Mouse (Mus musculus): ENCODE measurements around the gene Dgkg.

Dgkg gene

DNA sequence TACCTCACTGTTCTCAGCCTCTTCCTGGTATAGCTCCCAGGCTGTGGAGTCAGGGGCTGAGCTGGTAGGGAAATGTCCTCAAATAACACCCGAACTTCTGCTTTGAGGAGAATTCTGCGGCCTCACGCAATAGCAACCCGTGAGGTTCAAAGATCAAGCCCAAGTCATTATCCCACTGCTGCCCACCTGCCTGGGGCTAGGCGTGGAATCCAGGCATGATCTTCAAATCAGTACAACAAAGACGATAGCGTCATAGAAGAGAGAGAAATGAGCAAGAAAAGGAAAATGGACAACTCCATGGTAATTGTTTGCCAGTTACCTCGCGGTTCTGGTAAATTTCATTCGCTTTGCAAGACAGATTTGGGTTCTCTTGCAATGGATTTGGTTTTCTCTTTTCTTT, 109.3 kb downstream of the Dgkg start:
- no peak for DNase-seq (ENCODE audit: low spot score in 2 of 2)

DNA sequence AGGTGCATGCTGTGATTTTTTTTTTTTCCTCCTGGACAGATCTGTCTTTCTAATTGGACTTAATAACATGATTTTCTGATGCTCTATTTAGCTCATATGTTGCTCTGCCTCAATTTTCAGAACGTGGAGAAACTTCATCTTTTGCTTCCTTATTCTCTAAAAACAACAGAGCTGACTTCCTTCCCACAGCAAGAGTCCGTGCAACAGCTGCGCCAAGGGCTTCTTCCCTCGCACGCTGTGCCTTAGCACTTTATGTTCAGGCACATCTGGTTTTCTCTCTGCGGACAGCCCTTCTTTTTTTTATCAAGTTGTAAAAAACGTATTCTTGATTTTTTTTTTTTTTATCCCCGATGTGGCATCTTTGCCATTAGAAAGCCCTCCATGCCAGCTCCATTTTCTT, 111.2 kb downstream of the Dgkg start:
- DNase-seq (ENCODE audit: low spot score in 2 of 2) = no peak

DNA sequence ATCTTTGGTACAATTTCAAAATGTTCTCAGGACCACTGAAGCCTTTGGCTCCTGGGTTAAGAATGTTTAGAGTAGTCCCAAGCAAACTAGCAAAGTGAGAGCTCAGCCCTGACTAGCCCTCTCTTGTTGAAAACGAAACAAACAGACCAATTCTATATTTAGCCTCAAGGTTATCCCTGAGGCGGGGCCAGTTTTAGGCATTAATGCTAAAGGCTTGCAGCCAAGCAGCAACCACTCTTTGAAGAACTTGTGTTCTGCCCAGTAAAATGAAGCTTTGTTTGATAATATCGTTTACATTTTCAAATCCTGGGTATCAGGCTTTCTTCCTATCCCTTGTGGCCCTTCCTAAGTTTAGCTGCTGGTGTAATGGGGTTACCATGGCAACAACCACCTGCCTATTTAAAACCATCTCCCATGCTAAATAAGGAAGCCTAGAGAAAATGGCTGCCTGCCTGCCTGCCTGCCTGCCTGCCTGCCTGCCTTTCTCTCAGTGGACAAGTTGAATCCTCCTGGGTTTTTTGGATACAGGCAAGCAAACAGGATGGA, 111.9 kb downstream of the Dgkg start:
- DNase-seq (ENCODE audit: low spot score in 2 of 2) = peak in 1 of 2 experiments; percentile 10

DNA sequence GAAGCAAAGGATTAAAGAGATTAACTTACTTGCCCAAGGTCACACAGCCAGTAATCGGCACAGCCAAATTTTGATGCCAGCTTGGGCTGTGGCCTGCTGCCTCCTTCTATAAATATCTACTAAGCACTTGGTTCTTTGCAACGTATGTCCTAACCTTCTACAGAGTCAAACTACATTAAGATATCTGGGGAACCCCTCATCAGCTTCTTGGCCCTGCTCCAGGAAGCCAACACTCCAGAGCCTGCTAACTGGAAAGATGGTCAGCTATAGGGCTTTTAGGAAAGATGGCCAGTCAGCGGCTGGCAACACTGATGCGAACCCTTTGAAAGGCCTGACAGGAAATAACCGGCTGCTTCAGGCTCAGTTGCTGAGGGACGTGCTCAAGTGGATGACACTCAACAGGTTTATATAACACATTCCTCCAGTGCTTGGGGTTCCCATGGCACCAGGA, 114.3 kb downstream of the Dgkg start:
- DNase-seq (ENCODE audit: low spot score in 2 of 2) = no peak

DNA sequence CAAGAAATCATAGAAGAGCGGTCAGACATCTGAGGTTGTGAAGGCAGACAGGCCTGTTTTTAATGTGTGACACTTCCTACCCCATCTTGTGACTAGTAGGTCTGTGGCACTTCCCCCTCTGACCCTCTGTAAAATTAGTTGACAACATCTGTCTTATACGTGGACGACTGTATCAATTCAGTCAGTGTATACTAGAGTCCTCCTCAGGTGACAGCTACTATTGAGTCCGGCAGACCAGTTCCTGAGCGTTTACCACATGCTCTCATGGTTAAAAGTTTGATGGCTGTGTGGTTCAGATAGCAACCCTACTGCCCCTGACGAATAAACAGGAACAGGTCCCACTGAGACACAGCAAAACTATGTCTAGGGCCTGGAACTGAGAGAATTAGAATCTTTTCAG, 117.7 kb downstream of the Dgkg start:
- DNase-seq (ENCODE audit: low spot score in 2 of 2) = no peak

DNA sequence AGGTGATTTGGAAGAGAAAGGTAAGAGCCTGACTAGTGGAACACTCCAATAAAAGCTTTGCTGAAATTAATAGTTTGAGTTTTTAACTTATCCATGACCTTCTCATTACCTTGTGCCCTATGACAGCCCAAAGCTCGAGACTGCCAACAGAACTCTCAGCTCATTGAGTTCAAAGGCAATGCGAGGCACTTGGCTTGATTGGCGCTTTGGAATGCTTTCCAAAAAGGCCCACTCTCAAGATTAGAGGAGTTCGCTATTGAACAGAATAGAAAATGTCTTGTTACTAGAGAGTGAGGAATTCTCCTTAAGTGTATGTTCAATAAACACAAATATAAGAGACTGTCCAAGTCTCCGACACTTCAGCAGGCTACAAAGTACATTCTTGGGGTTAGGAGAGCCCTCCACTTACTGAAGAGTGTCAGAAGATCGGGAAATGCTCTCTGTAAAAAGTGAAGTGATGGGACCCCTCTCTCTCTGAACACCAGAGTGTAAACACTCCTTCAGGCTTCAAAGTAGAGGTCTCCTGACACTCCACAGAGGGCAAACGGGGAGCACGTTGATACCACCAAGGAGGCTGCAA, 120.3 kb downstream of the Dgkg start:
- DNase-seq (ENCODE audit: low spot score in 2 of 2) = no peak

DNA sequence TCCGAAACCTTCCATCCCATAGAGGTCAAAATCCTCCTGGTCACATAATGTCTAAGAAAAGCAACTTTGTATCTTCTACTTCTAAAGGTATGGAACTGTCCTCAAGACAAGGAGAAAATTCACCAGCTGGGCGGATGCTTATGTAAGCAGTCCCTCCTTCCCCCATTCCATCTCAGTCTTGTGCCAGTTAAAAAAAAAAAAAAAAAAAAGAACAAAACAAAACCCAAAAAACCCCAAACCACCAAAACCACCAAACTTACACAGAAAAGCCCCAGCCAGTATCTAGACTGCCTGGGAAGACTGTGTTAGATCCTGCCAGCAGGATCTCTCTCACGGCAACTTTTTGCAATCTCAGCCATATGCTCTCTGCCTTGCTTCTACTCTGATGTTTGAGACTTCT, 123.9 kb downstream of the Dgkg start:
- DNase-seq (ENCODE audit: low spot score in 2 of 2) = no peak

DNA sequence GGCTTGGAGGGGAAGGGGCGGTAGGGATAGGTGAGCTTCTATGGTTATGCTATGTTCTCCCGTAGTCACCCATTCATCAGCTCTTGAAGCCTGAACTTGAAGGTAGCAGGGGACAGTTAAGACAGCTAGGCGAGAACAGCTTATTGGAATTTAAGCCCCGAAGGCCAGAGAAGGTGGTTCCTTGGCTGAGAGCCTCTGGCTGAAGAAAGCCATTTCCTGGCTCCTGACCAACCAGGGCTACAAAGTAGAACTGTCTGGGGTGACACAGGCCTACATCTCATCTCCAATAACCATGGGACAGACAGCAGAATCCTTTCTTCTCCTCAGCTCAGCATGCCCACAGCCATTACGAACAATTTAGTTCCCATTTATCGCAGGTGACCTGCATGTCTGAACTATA, 125.2 kb downstream of the Dgkg start:
- no peak for DNase-seq (ENCODE audit: low spot score in 2 of 2)

DNA sequence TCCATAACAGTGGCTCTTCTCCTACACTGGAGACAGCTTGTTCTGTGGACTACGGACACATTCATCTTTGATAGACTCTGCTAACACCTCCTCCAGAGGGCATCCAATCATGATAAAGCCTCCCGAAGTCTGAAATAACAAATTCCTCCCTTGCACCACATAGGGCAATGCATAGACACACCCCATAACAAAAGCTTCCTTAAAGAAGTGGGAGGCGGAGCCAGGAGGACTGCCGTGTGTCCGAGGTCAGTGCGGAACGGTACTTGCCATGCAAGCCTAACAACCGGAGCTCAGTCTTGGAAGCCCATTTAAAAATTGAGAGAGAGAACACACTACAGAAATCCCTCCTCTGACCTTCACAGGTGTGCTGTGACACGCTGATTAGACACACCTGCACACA, 126.0 kb downstream of the Dgkg start:
- no peak for DNase-seq (ENCODE audit: low spot score in 2 of 2)

DNA sequence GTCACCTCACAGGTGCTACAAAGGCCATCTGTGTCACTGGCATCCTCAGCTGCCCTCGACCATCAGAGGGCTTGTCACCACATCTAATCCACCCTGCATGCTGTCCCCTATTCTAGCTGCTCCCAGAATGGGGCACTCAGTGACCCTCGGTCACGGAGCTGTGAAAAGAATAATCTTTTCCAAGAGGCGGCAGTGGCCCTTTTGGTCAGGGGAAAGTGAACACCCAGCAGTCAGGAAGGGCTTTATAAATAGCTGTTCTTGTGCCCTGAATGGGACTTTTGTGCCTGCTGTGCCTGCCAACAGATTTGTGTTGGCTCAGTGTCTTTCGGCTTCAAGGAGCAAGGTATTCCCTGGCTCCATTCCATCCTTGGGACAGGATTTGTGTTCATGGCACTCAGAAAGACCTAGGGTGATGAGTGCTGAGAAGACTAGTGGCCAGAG, 129.5 kb downstream of the Dgkg start:
- no peak for DNase-seq (ENCODE audit: low spot score in 2 of 2)

DNA sequence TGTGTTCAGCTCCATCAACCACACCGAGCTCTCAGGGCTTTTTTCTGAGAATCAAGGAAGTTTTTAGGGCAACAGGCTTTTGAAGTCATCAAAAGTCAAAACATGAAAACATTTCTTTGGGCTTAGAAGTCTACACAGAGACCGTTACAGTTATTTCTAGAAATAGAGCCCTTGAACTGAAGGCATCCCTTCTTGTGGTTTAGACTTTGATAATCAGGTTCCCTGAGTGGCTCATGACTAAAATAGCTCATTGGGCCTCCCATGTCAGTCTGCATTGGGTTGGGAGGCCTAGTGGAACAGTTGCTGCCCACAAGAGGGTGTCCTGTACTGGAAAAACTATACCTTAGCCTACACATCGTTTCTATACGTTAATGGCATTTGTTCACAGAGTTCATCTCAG, 130.6 kb downstream of the Dgkg start:
- DNase-seq (ENCODE audit: low spot score in 2 of 2) = no peak

DNA sequence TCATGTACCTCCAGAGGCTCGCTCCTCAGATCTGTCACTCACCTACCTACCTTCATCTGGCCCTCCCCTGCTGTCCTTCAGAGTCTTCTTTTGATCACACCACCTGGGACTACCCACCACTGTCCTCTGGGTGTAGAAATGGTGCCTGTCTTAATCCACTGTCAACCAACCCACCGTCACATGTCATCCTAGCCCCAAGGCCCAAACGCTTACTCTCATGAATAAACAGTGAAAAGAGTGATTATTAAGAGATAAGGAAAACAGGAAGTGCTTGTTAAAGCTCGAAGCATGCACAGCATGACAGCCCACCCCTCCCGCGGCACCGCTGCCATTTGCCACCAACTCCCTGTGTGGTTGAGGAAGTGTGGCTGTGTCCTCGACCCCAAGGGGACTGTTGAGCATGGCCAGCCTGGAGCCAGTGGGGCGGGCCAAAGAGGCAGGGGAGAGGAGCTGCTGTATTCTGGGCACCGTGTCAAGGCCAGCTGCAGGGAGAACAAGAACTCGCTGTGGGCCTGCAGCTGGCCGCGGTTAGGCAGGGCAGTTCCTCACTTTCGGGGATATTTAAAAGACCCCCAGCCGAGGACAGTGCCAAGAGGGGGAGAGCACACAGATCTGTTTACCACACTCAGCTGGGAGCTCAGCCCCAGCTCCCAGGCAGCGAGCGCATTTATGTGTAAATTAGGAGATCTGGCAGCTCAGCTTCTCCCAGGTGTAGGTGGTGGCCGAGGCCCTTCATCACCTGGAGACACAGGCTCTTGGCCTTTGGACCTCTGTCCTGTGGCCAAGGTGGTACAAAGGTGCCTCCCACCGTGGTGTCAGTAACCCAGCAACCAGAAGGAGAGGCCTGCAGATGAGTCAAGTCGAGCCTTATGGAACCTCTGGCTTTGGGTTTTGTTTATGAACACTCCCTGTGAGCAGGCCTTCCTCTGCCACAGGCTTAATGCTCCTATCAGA, 139.3 kb downstream of the Dgkg start:
- peak; percentile 20 to 30 for DNase-seq (ENCODE audit: low spot score in 2 of 2)

DNA sequence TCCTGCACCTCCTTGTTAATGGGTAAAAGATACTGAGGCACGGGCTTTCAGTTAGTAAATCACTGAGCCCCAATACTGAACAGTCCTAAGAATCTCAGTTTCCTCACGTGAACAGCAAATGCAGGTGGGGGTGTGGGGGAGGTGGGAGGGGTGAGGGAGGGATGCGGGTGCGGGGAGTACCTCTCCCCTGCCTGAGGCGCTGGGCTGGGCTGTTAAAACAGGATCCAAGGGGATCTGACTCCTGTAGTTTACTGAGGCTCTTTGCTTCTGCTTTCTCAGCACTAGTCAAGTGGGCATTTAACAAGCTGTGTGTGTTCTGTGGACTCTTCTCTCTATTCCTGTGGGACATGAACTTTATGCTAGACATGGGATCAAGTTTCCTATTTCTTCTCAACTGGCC, 141.5 kb downstream of the Dgkg start:
- DNase-seq (ENCODE audit: low spot score in 2 of 2) = no peak

DNA sequence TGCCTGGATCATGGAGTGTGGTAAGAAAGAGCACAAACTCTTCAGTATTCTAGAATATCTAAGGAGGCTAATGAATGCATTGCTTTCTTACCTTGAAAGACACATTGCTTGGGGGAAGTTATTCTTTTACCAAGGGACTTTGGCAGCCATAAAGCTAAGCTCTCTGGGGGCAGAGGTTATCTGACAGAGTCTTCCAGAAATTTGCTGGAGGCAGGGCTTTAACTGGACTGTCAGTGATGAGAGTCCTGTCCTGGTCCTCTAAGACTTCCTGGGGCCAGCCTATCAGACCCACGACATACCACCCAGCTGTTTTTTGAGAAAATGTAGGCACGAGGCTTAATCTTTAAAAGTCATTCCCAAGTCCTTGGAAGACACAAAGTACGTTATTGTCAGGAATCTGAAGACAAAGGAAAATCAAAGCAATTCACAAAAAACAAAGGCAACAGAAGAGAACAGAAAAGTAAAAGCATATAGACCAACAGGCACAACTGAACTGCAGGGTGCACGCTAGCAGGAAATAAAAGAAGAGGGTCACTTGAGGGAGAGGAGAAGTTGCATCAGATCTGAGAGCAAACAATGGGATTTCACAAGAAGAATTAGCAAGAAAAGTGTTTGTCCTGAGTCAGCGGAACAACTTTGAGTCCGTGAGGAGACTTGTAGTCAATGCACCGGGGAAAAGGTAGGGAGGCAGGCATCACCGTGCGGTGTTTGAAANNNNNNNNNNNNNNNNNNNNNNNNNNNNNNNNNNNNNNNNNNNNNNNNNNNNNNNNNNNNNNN, 146.0 kb downstream of the Dgkg start:
- no peak for DNase-seq (ENCODE audit: low spot score in 2 of 2)

DNA sequence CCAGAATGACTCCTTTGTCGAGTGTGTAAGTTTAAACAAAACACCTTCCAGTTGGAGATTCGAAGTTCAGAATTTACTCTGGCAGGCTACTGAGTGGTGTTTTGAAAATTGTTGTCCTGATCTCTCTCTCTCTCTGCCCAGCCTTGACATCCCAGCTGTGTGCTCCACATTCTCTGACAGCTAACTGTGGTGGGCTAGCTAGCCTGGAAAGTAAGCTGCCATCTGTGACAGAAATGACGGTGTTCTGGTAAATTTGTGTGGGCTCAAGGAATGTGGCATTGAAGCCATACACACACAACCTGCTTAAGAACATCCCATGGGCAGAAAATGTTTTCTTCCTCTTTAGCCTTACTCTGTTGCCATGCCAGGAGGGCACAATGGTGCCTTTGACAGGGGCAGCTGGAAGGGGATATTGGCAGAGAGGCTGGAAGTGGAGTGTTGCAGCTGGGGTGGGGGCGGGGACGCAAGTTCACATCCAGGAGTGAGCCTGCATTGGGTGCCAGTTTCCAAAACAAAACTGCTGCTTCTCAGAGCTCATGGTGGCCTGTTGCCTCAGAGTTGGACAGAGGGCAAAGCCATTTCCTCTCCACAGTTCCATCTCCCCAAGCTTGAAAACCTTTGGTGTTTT, 148.0 kb downstream of the Dgkg start:
- DNase-seq (ENCODE audit: low spot score in 2 of 2) = no peak

DNA sequence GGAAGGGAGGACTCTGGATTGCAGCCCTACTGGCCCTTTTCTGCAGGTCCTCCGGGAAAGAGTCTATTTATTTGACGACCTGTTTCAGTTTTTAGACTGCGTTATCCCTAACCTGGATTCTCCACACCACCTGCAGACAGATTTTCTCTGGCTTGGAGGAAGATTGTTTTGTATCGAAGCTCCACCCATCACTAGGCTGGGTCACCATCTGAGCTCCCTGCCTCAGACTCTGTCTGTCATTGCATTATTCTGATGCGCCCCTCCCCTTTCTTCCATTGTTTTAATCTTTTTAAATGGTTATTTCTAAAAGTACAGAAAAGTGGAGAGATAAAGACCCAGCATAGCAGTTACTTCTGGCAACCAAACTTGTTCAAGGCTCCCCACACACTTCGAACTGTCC, 151.4 kb downstream of the Dgkg start:
- DNase-seq (ENCODE audit: low spot score in 2 of 2) = no peak

DNA sequence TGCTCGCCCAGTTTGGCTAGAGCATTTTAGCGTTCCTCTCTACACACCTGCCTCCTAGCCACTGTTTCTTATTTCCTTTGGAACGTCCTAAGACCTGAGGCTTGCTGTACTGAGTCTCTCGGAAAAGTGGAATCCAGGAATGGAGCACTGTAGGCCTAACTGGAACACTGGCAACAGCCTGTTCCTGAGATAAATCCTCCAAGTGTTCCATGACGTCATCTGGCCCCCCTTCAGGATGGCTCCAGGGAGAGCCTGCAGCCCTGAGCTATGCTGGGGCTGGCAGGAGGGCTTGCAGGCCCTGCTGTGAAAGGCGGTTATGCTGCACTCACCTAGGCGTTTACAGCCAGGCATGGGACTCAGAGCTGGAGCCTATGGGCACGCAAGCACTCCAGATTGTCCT, 152.2 kb downstream of the Dgkg start:
- no peak for DNase-seq (ENCODE audit: low spot score in 2 of 2)

DNA sequence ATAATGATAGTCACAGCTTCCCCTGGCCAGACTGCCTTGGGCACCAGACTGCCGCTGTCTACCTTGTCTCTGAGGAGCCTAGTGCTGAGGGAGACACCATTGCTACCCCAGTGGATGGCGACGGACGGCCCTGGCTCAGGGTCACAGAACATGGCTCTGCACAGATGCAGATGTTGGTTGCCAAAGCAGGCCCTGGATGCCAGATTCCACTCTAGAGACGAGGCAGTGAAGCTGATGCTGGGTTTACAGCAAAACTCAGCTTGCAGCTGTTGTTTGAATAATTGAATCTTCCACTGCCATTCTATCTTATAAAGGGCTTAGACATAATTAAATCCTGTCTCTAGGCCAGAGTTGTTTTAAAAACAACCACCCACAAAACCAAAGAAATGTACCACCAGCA, 153.0 kb downstream of the Dgkg start:
- DNase-seq (ENCODE audit: low spot score in 2 of 2) = no peak

DNA sequence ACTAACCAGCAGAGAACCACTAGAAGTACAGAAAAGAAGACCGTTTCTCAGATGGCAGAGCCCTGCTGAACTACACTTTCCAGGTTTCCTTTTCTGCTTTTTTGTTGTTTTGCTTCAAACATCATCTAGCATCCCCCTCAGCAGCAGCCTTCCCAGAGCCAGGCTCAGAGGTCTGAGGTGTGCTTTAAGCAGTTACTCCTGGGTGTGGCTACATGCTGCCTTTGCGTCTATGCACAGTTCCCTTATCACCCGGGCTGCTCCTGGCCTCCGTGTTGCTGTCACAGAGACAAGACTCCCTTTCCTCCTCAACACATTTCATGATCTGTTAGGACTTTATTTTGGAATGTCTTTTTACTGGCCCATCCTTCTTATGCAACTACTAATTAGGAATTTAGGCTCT, 153.6 kb downstream of the Dgkg start:
- no peak for DNase-seq (ENCODE audit: low spot score in 2 of 2)

DNA sequence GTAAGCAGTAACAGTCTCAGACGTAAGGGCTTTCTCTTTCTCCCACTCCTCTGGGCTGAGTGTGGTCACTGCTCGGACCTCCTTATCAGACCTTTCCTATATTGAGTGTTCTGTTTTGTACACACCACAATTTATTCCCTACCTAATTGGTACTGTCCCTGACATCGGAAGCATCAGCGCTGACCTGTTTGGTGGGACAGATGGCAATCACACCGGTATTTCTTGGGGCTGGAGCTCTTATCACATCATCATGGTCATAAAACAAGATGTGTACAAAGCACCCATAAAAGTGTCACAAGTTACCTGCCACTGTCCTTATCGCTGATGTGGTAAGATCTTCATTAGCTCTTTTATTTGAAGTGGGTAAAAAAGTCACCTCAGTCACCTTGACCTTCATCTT, 155.2 kb downstream of the Dgkg start:
- DNase-seq (ENCODE audit: low spot score in 2 of 2) = peak in 1 of 2 experiments; percentile 6

DNA sequence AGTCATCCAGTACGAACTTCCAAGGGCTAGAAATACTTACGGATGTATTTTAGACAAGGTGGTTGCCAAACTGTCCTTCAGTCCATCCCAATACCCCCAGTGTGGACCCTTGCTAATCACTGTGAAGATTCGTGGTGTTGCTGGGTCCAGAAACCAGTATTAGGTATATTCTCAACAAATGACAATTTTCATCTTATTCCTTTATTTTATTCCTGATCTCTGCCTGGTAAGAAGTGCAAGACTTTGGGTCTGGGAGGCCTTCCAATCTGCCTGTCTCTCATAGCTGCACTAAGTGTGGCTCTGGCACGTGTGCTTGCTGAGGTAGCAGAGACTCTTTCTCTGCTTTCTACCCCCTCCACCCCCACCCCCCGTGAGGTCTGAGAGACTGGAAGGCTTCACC, 156.5 kb downstream of the Dgkg start:
- DNase-seq (ENCODE audit: low spot score in 2 of 2) = no peak

DNA sequence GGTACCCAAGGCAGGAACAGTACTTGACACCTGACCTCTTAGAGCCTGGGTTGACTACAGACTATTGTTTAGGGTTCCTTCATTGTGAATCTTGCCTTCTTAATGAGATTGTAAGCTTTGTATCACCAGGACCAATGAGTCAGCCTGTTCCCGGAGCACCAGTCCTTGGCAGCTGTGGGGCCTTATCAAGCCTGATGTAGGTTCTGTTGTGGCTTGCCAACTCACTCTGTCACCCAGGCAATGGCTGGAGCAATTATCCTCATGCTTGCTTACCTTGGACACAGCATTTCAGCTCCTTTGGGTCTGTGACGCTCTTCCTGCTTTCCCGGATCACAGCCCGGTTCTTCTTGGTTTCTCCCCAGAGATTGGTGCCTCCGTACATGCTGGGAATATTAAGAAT, 157.1 kb downstream of the Dgkg start:
- peak in 1 of 2 experiments; percentile 15 for DNase-seq (ENCODE audit: low spot score in 2 of 2)

Data from urinary bladder, adult 18-20 months (tissue).